Mouse (Mus musculus) lung, embryonic 14.5 days (tissue): Measurements from ENCODE around the gene Mdn1. TPM values are rescaled to one million over a fixed set of nuclear protein-coding genes. Genes with fewer than 3 reads are reported as not detected.

Source experiments
- ATAC-seq: fragments of 200-750 bp; cut with Nextera tagmentation; 2 replicates; pipeline ENCODE4 v1.8.0; 2017; ENCODE audit warnings: mild to moderate bottlenecking, moderate TSS enrichment, moderate library complexity; ENCODE audit not compliant: insufficient read depth
- DNase-seq: peaks from one replicate; pipeline ENCODE4 v3.0.0-alpha.2; 2015
- H3K27ac ChIP-seq: fragments of 300-500 bp; sonication (generic); 2 replicates; pipeline ENCODE4 v1.5.1; 2014; ENCODE audit warnings: low read depth, mild to moderate bottlenecking, moderate library complexity
- H3K27me3 ChIP-seq: fragments of 300-500 bp; sonication (generic); 2 replicates; pipeline ENCODE4 v1.6.1; 2014; ENCODE audit warnings: low read length, control low read depth; ENCODE audit not compliant: insufficient read depth
- H3K36me3 ChIP-seq: fragments of 300-500 bp; sonication (generic); 2 replicates; pipeline ENCODE4 v1.6.1; 2014; ENCODE audit warnings: control low read depth; ENCODE audit not compliant: insufficient read depth
- H3K4me1 ChIP-seq: fragments of 300-500 bp; sonication (generic); 2 replicates; pipeline ENCODE4 v1.6.1; 2014; ENCODE audit warnings: antibody characterized with exemption, control low read depth; ENCODE audit not compliant: insufficient read depth
- H3K4me2 ChIP-seq: fragments of 300-500 bp; sonication (generic); 2 replicates; pipeline ENCODE4 v1.6.1; 2014; ENCODE audit warnings: mild to moderate bottlenecking
- H3K4me3 ChIP-seq: fragments of 300-500 bp; sonication (generic); 2 replicates; pipeline ENCODE4 v1.5.1; 2014; ENCODE audit warnings: low read depth, low read length
- H3K9ac ChIP-seq: fragments of 300-500 bp; sonication (generic); 2 replicates; pipeline ENCODE4 v1.6.1; 2014
- H3K9me3 ChIP-seq: fragments of 300-500 bp; sonication (generic); 2 replicates; pipeline ENCODE4 v1.6.1; 2016; ENCODE audit warnings: low read depth, low read length, control low read depth
- CTCF ChIP-seq: IDR thresholded peaks from 2 replicates; pipeline ENCODE4 v1.5.1; 2016; ENCODE audit warnings: antibody characterized with exemption, low read depth
- WGBS: fragments of 180-500 bp; shearing (Covaris S2); extraction: QIAGEN DNeasy Blood & Tissue Kit; methylation state at CpG from one replicate; pipeline ENCODE4 v1.1.7; 2014; 5-methylcytosine and 5-hydroxymethylcytosine counted together
- polyA plus RNA-seq: library from polyadenylated mRNA; unstranded; fragments of >200 nt; fragmentation: Nextera tagmentation; extraction: Ambion mirVana; gene quantifications from 2 replicates; pipeline ENCODE4 v1.2.1, GENCODE M21; 2014

The Mdn1 gene
- polyA plus RNA-seq, 1 experiment from 2014 or later: 19.5 TPM

DNA sequence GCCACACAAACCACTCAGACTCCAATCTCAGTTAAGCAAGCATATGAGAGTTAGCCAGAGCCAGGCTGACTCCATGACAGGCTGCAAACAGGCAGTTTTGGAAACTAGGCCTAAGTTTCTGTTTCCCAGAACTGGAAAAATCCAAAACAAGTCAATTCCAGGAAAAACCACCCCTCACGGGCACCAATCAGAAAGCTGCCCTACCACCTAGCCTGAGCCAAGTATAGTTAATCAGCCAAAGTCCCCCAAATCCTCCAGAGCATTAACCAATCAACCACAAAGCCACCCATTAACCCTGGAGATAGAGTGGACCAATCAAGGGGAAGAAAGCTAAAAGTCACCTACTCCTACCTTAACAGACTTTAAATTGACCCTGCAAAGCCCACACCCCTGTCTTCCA is 130.2 kb downstream of the Mdn1 start:
- TF ChIP-seq CTCF: no peak
- ATAC-seq: no peak
- H3K27me3 ChIP-seq: no peaks in the 10 kb centered on the region
- no peak overlapping the region for H3K4me2 ChIP-seq
- H3K36me3 ChIP-seq: no peaks in the 10 kb centered on the region
- H3K4me3 ChIP-seq: no peak overlapping the region
- WGBS: 95% methylated on average over 1 of the region's 1 CpGs
- H3K9ac ChIP-seq: no peak overlapping the region
- DNase-seq: no peak
- no peaks in the 10 kb centered on the region for H3K9me3 ChIP-seq
- H3K27ac ChIP-seq: no peak overlapping the region
- no peaks in the 10 kb centered on the region for H3K4me1 ChIP-seq

DNA sequence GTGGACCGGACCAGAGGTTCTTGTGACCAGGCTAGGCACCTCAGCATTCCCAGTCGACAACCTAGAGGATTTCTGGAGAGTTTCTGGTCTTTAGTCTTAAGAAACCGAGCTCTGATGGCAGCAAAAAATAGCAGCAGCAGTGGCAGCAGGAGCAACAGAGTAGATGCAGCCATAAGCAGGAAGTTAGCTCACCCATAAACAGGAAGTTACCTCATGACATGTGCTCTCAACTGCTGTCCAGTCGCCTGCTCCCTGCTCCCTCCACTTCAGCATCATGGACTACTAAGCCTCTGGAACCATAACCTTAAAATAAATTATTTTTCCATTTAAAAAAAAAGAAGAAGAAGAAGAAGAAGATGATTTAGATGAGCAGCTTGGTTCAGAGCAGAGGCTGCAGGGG is 132.1 kb downstream of the Mdn1 start:
- H3K36me3 ChIP-seq: no peaks in the 10 kb centered on the region
- no peak for DNase-seq
- no peak overlapping the region for H3K9ac ChIP-seq
- no peak overlapping the region for H3K4me3 ChIP-seq
- no peak overlapping the region for H3K27ac ChIP-seq
- 82% methylated on average over 4 of the region's 4 CpGs for WGBS
- no peaks in the 10 kb centered on the region for H3K9me3 ChIP-seq
- H3K4me2 ChIP-seq: no peak overlapping the region
- no peak for TF ChIP-seq CTCF
- H3K27me3 ChIP-seq: no peaks in the 10 kb centered on the region
- no peak for ATAC-seq
- no peaks in the 10 kb centered on the region for H3K4me1 ChIP-seq

DNA sequence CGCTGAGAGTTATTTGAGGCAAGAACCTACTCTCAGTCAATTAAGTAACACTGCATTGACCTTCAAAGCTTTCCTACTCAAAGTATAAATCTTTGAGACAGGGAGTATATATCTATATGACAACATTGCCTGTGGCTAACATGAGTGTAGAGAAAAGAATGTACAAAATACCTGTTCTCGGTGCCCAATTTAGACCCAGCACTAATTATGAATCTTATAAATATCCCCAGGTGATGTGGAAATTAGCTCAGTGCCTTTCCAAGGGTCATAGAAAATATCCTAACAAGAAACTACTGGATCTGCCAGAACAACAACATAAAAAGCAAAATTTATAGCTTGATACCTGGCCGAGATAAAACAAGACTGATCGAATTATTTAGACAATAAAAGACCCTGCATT is 142.1 kb downstream of the Mdn1 start:
- DNase-seq (no peak), ATAC-seq (no peak)
- Histone ChIP-seq H3K27me3 (no peaks in the 10 kb centered on the region), H3K9ac (no peak overlapping the region), H3K27ac (no peak overlapping the region), H3K4me3 (no peak overlapping the region), H3K9me3 (no peaks in the 10 kb centered on the region), H3K4me1 (peaks cover 6% of the 10 kb centered on the region; the same call in 1 of the 2 replicates), H3K36me3 (no peaks in the 10 kb centered on the region; the same call in 1 of the 2 replicates), H3K4me2 (no peak overlapping the region)
- no peak for TF ChIP-seq CTCF
- 96% methylated on average over 4 of the region's 4 CpGs for WGBS

DNA sequence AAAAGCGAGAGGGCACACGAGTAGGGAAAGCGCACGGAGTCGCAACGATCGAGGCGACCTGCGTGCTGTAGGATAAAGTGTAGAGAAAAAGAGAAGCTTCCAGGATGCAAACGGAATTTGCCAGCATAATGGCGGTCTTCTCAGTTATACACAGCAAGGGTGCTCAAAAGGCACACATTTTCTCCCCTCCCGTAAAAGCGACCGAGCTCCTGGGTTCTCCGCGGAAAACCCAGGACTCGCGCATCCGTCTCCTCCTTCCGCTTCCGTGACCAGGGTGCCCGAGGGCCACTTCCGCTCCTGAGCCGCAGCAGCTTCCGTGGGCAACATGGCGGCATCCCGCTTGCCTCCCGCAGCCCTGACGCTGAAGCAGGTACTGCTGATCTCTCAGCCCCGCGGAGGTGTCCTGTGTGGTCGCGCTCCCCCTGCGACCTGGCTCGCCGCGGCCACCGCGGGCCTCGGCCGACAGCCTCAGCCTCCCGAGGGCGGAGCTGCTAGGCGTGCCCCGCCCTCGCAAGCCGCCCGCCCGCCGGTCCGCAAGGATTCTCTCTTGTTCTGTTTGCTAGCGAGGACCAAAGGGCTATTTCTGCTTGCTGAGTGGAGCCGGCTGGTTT is 143.2 kb downstream of the Mdn1 start, which contains the start of gene Lyrm2:
Gene Lyrm2, plus strand, starts transcription at position 288 of the 611 bp plus-strand sequence.
- Histone ChIP-seq H3K9ac (peak within 1 kb of the TSS; percentile 82), H3K27ac (peak within 1 kb of the TSS; percentile 99), H3K4me1 (peaks cover 6% of the 10 kb centered on the region; the same call in 1 of the 2 replicates), H3K4me2 (peak within 1 kb of the TSS; percentile 70), H3K27me3 (no peaks in the 10 kb centered on the region), H3K9me3 (no peaks in the 10 kb centered on the region), H3K4me3 (peak within 1 kb of the TSS; percentile 76), H3K36me3 (no peaks in the 10 kb centered on the region; the same call in 1 of the 2 replicates)
- peak; percentile 87 for DNase-seq
- peak; percentile 94 for ATAC-seq
- WGBS: under 1% methylated on average over 53 of the region's 53 CpGs
- no peak for TF ChIP-seq CTCF

DNA sequence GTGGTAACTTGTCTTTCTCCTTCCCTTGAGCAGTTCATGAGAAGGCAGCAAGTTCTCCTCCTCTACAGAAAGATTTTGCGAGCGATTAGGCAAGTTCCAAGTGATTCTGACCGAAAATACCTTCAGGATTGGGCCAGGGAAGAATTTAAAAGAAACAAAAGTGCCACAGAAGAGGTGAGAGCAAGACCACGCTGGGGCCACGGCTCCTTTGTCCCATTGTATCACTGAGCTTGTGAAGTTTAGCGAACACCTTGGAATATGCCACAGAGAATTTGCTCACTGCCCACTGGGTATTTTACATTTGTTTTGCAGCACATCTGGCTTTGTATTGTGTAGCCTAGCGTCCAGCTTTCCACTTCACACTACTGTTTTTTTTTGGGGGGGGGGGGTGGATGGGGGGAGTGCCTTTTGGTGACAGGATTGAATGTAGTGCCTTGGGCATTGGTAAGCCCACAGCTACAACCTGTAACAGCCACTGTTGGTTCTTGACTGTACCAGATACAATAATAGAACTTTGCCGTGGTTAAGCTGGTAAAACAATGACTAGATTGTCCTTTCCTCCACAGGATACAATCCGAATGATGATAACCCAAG is 143.8 kb downstream of the Mdn1 start:
- Histone ChIP-seq H3K36me3 (no peaks in the 10 kb centered on the region; the same call in 1 of the 2 replicates), H3K27me3 (no peaks in the 10 kb centered on the region), H3K4me3 (peak overlapping the region; percentile 76), H3K27ac (peak overlapping the region; percentile 99), H3K4me2 (peak overlapping the region; percentile 70), H3K4me1 (peaks cover 6% of the 10 kb centered on the region; the same call in 1 of the 2 replicates), H3K9ac (peak overlapping the region; percentile 82), H3K9me3 (no peaks in the 10 kb centered on the region)
- peak; percentile 9 for DNase-seq
- 8% methylated on average over 9 of the region's 9 CpGs for WGBS
- no peak for TF ChIP-seq CTCF
- ATAC-seq: peak; percentile 28; the same call in 1 of the 2 replicates

DNA sequence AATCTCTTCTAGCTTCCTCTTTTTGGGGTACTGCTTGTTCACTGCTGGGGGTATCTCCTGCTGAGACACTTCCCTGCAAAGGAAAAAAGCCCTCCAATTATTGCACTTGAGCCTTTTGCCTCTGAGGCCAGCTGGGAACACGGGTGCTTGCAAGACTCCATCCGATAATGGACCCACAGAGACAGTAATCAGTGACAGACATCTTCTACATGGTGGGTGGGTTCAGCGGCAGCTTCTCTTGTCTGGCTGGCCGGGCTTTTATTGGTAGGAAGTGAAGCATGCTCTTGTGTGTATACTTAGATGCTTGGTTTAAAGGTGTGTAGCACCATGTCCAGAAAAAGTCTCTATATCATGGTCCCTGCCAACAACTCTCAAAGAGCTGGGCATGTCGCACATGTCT is 160.6 kb downstream of the Mdn1 start:
- no peak overlapping the region for H3K4me2 ChIP-seq
- no peaks in the 10 kb centered on the region for H3K36me3 ChIP-seq
- DNase-seq: no peak
- no peaks in the 10 kb centered on the region for H3K4me1 ChIP-seq
- H3K4me3 ChIP-seq: no peak overlapping the region
- TF ChIP-seq CTCF: no peak
- no peak for ATAC-seq
- H3K27me3 ChIP-seq: no peaks in the 10 kb centered on the region
- H3K9me3 ChIP-seq: no peaks in the 10 kb centered on the region
- H3K27ac ChIP-seq: no peak overlapping the region
- WGBS: 75% methylated on average over 5 of the region's 5 CpGs
- H3K9ac ChIP-seq: no peak overlapping the region

DNA sequence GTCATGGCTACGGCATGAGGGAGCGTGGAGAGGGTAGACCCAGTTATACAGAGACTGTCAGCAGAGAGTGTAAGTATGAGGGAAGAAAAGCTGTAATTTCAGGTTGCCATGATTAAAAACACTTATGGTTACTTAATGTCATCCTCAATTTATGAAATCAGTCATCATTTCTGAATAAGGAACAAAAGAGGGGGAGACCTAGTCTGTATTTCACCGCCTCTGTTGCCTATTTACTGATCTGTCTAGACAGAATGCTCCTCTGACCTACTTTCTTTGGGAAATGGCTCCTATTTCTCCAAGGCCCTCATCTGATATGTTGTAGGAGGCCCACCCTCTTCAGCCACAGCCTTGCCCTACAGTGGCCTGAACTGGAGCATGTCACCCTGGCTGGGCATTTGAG is 163.8 kb downstream of the Mdn1 start:
- Histone ChIP-seq H3K4me2 (no peak overlapping the region), H3K4me1 (no peaks in the 10 kb centered on the region), H3K9ac (no peak overlapping the region), H3K9me3 (no peaks in the 10 kb centered on the region), H3K36me3 (no peaks in the 10 kb centered on the region), H3K4me3 (no peak overlapping the region), H3K27ac (no peak overlapping the region), H3K27me3 (no peaks in the 10 kb centered on the region)
- no peak for TF ChIP-seq CTCF
- 97% methylated on average over 3 of the region's 3 CpGs for WGBS
- ATAC-seq (no peak), DNase-seq (no peak)
